Mouse (Mus musculus) G1E (cell line): ENCODE measurements around the gene Nr2c2ap.

Experiments used
- CTCF ChIP-seq: IDR thresholded peaks from 2 replicates; pipeline ENCODE4 v1.5.1; 2012; ENCODE audit warnings: low read depth, low read length, inconsistent platforms, mixed read lengths
- GATA1 ChIP-seq: IDR thresholded peaks from 2 replicates; pipeline ENCODE4 v1.6.1; 2012; ENCODE audit warnings: borderline replicate concordance, low read length, inconsistent platforms, mixed read lengths
- POLR2AphosphoS5 ChIP-seq: IDR thresholded peaks from 2 replicates; pipeline ENCODE4 v1.6.1; 2012; ENCODE audit warnings: low read depth, low read length, inconsistent platforms; ENCODE audit not compliant: insufficient replicate concordance
- TAL1 ChIP-seq: conservative IDR thresholded peaks from 2 replicates; pipeline ENCODE4 v1.6.1; 2012; ENCODE audit warnings: low read depth, low read length, inconsistent platforms, mixed read lengths

- TF ChIP-seq POLR2AphosphoS5, result no peak
- no peak for TF ChIP-seq CTCF
- TF ChIP-seq TAL1, result no peak
- TF ChIP-seq GATA1, result no peak
Observed at GRCm38 (mm10) chr8:70118726-70119700, 12.1 kb upstream of the Nr2c2ap start.
